Mouse (Mus musculus): ENCODE results near the gene Gm340.

GRCm38 (mm10) chr19:41591808-41592207, 9.6 kb downstream of the Gm340 start:
- no peak for TF ChIP-seq POLR2A (IDR thresholded peaks at IDR 0.05; ENCODE audit: low read depth, low read length)
- TF ChIP-seq CTCF (IDR thresholded peaks at IDR 0.05; ENCODE audit: extremely low read depth, insufficient read depth, insufficient read length, insufficient replicate concordance) = no peak
